Mouse (Mus musculus): ENCODE results near the gene Dis3l. TPM values are rescaled to one million over a fixed set of nuclear protein-coding genes. Genes with fewer than 3 reads are reported as not detected.

Gene Dis3l
- 13.0 and 13.6 TPM in 2 replicates for polyA plus RNA-seq (2012; rRNA removed)

- Histone ChIP-seq H3K27ac (ENCODE audit: insufficient read depth, low read depth, low read length) (peak within 1 kb of the TSS; percentile 98), H3K36me3 (ENCODE audit: control insufficient read depth, insufficient read depth, low read length) (no peaks in the 10 kb centered on the region), H3K4me1 (ENCODE audit: control insufficient read depth, insufficient read depth, low read length) (no peaks in the 10 kb centered on the region), H3K27me3 (replicated peaks; ENCODE audit: control insufficient read depth, insufficient read depth, low read length) (no peaks in the 10 kb centered on the region), H3K4me3 (ENCODE audit: insufficient read depth, low read depth, low read length) (peak within 1 kb of the TSS; percentile 90)
- no peak for DNase-seq
- no peak for TF ChIP-seq CTCF (conservative IDR thresholded peaks at IDR 0.05; ENCODE audit: insufficient read depth, insufficient read length, low read depth, low read length)
- no peak for TF ChIP-seq POLR2A (IDR thresholded peaks at IDR 0.05; ENCODE audit: low read depth, low read length)
- 4% methylated on average over 16 of the region's 16 CpGs for WGBS
Observed at GRCm38 (mm10) chr9:64341254-64341566, at the start of gene Dis3l. Dis3l (minus strand) TSS chr9:64341288.

DNA sequence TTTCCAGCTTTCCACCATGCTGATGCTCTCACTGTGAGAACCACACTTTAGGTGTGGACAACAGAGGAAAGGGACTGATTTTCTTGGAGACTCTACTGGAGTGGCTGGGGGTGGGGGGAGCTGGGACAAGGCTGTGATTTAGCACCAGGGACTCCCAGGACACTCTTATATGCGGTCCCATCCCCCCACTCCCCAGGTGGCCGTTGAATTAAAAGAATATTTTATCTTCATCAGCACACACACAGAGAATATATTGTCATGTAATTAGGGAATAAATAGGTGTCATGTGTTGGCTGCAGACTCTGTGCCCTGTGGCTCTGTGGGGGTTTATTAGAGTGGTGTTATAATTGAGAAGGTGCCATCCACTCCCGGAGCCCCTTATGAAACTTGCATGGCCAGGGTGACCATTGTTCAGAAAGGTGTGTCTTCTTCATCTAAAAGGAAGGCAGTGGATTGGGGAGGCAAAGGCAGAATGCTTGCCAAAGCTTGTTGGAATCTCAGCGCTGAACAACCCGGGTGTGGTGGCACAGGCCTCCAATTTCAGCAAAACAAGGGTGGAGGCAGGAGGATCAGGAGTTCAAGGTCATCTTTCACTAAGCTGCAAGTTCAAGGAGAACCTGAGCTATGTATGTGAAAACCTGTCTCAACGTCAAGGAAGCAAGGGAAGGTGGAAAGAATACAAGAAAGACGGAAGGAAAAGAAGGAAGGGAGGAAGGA lies 48.6 kb upstream of the Dis3l start:
- Histone ChIP-seq H3K36me3 (ENCODE audit: control insufficient read depth, insufficient read depth, low read length) (no peaks in the 10 kb centered on the region), H3K27ac (ENCODE audit: insufficient read depth, low read depth, low read length) (no peak overlapping the region), H3K4me3 (ENCODE audit: insufficient read depth, low read depth, low read length) (no peak overlapping the region), H3K4me1 (ENCODE audit: control insufficient read depth, insufficient read depth, low read length) (no peaks in the 10 kb centered on the region), H3K27me3 (replicated peaks; ENCODE audit: control insufficient read depth, insufficient read depth, low read length) (peaks cover 7% of the 10 kb centered on the region)
- 74% methylated on average over 7 of the region's 7 CpGs for WGBS
- no peak for TF ChIP-seq CTCF (conservative IDR thresholded peaks at IDR 0.05; ENCODE audit: insufficient read depth, insufficient read length, low read depth, low read length)
- TF ChIP-seq POLR2A (IDR thresholded peaks at IDR 0.05; ENCODE audit: low read depth, low read length): no peak
- no peak for DNase-seq

DNA sequence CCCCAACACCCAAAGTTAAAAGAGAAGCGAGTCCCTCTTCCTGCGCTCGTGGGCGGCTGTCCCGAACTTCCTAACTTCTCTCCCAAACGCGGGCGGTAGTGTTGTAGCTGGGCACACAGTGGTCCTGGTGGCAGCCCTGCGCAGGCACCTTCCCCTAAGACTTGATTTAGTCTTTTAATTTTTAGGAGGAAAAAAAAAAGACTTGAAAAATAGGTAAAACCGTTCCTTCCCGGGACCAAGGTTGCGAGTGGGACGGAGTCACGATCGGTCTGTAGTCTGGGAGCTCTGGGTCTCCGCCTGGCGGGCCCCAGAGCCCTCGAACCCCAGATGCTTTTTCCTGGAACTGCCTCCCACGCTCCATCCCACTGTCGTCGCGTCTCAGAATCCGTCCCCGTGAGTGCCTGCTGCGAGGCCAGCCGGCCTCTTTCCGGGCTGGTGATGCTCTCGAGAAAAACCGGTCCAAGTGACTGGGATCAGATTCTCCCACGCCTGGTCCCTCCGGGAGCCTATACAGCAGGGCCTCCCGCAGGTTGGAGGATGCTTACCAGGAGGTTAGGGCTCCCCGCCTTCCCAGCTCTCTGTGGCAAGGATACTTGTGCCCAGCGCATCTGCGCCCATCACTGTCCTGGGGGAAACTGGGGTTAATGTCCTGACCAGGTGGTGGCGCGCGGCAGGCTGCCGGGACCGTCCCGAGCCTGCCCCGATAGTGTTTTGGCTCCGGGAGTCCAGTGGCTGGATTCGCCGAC lies 45.6 kb upstream of the Dis3l start:
- H3K27me3 ChIP-seq (replicated peaks; ENCODE audit: control insufficient read depth, insufficient read depth, low read length): peaks cover 7% of the 10 kb centered on the region
- 5% methylated on average over 45 of the region's 45 CpGs for WGBS
- H3K36me3 ChIP-seq (ENCODE audit: control insufficient read depth, insufficient read depth, low read length): no peaks in the 10 kb centered on the region
- no peak overlapping the region for H3K4me3 ChIP-seq (ENCODE audit: insufficient read depth, low read depth, low read length)
- DNase-seq: no peak
- no peaks in the 10 kb centered on the region for H3K4me1 ChIP-seq (ENCODE audit: control insufficient read depth, insufficient read depth, low read length)
- H3K27ac ChIP-seq (ENCODE audit: insufficient read depth, low read depth, low read length): no peak overlapping the region
- TF ChIP-seq CTCF (conservative IDR thresholded peaks at IDR 0.05; ENCODE audit: insufficient read depth, insufficient read length, low read depth, low read length): no peak
- TF ChIP-seq POLR2A (IDR thresholded peaks at IDR 0.05; ENCODE audit: low read depth, low read length): no peak

GRCm38 (mm10) chr9:64385511-64386465 lies 44.7 kb upstream of the Dis3l start, which contains the start of gene Megf11:
Megf11 (plus strand) TSS chr9:64385626.
- TF ChIP-seq CTCF (conservative IDR thresholded peaks at IDR 0.05; ENCODE audit: insufficient read depth, insufficient read length, low read depth, low read length) (no peak), POLR2A (IDR thresholded peaks at IDR 0.05; ENCODE audit: low read depth, low read length) (no peak)
- no peak within 1 kb of the TSS for H3K27ac ChIP-seq (ENCODE audit: insufficient read depth, low read depth, low read length)
- peak within 1 kb of the TSS; percentile 18 for H3K4me3 ChIP-seq (ENCODE audit: insufficient read depth, low read depth, low read length)
- no peaks in the 10 kb centered on the region for H3K4me1 ChIP-seq (ENCODE audit: control insufficient read depth, insufficient read depth, low read length)
- no peak for DNase-seq
- peaks cover 7% of the 10 kb centered on the region for H3K27me3 ChIP-seq (replicated peaks; ENCODE audit: control insufficient read depth, insufficient read depth, low read length)
- H3K36me3 ChIP-seq (ENCODE audit: control insufficient read depth, insufficient read depth, low read length): no peaks in the 10 kb centered on the region
- WGBS: under 1% methylated on average over 92 of the region's 93 CpGs

- H3K27ac ChIP-seq (ENCODE audit: insufficient read depth, low read depth, low read length): no peak overlapping the region
- no peak for TF ChIP-seq POLR2A (IDR thresholded peaks at IDR 0.05; ENCODE audit: low read depth, low read length)
- no peak for TF ChIP-seq CTCF (conservative IDR thresholded peaks at IDR 0.05; ENCODE audit: insufficient read depth, insufficient read length, low read depth, low read length)
- no peaks in the 10 kb centered on the region for H3K4me1 ChIP-seq (ENCODE audit: control insufficient read depth, insufficient read depth, low read length)
- 55% methylated on average over 10 of the region's 10 CpGs for WGBS
- no peaks in the 10 kb centered on the region for H3K36me3 ChIP-seq (ENCODE audit: control insufficient read depth, insufficient read depth, low read length)
- DNase-seq: peak; percentile 5
- H3K4me3 ChIP-seq (ENCODE audit: insufficient read depth, low read depth, low read length): no peak overlapping the region
- H3K27me3 ChIP-seq (replicated peaks; ENCODE audit: control insufficient read depth, insufficient read depth, low read length): peaks cover 7% of the 10 kb centered on the region
Observed at GRCm38 (mm10) chr9:64383021-64383788, 42.1 kb upstream of the Dis3l start.

- Histone ChIP-seq H3K36me3 (ENCODE audit: control insufficient read depth, insufficient read depth, low read length) (no peaks in the 10 kb centered on the region), H3K27me3 (replicated peaks; ENCODE audit: control insufficient read depth, insufficient read depth, low read length) (no peaks in the 10 kb centered on the region), H3K4me3 (ENCODE audit: insufficient read depth, low read depth, low read length) (no peak overlapping the region), H3K27ac (ENCODE audit: insufficient read depth, low read depth, low read length) (no peak overlapping the region), H3K4me1 (ENCODE audit: control insufficient read depth, insufficient read depth, low read length) (no peaks in the 10 kb centered on the region)
- TF ChIP-seq POLR2A (IDR thresholded peaks at IDR 0.05; ENCODE audit: low read depth, low read length): no peak
- TF ChIP-seq CTCF (conservative IDR thresholded peaks at IDR 0.05; ENCODE audit: insufficient read depth, insufficient read length, low read depth, low read length): no peak
- DNase-seq: peak; percentile 51
- 39% methylated on average over 2 of the region's 2 CpGs for WGBS
Observed at GRCm38 (mm10) chr9:64376380-64376779, 35.3 kb upstream of the Dis3l start.
